Mouse (Mus musculus): ENCODE results near the gene Axin1.
"Not testable (repeated sequence)": the region's sequence is repeated elsewhere in the genome, so short reads cannot be mapped to it uniquely, and the experiment has no call there.

The Axin1 gene

DNA sequence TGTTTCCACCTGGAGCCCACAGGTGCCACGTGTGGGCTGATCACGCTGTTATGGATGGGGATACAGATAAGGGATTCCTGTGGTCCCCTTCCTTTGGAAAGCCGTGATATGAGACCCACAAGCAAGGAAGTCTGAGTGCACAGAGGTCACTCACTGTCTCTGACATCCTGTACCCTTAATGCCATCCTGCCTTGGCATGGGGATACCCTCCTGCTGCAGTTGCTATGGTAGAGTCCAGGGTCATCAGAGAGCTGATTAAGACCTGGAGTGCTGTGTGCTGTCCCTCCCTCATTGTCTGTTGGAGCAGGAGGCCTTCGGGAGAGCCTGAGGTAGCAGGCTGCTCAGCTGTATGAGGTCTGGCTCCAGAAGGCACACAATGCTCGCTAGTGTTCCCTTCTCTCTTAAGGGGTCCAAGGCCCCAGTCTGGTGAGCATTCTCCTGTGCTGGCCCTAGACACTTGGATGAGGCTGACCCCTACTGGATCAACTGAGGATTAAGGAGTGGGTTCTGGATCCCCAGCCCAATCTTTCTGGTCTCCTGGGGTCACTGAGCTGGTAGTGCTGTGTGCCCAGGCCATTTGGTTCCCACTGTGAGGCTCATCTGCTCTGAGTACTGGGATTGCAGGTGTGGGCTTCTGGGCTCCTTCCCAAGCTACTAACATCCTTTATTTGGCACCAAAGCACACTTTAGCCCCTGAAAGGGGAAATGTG is 15.9 kb upstream of the Axin1 start:
- DNase-seq, result no peak

DNA sequence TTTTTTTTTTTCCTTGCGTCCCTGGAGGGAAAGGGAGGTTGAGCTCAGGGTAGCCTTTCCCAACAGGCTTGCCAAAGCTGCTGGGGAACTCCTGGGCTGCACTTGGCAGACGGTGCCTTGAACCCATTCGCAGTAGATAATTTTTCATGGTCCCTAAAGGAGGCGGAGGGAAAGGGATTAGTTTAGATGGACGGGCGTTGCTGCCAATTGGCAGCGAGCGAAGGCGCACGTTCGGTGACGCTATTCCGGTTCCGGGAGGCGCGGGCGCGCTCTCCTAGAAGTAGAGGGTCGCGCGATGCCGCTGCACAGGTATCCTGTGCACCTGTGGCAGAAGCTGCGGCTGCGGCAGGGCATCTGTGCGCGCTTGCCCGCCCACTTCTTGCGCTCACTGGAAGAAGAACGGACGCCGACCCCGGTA is 15.2 kb upstream of the Axin1 start, which contains the start of gene Mrpl28:
Mrpl28 (plus strand) TSS at position 234 of the 418 bp plus-strand sequence.
- DNase-seq, result peak; percentile 94

DNA sequence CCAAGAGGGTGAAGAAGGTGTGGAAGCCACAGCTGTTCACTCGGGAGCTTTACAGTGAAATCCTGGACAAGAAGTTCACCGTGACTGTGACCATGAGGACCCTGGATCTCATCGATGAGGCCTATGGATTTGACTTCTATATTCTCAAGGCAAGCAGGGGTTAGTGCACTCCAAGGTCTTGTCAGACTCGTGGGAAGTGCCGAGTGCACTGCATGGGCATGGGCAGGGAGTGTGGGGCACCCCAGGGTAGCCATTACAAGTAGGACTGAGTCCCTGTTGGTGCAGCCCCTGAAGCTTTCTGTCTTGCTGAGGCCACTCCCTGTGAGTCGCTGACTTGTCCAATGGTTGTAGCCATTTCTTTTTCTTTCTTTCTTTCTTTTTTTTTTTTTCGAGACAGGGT is 13.9 kb upstream of the Axin1 start:
- no peak for DNase-seq

DNA sequence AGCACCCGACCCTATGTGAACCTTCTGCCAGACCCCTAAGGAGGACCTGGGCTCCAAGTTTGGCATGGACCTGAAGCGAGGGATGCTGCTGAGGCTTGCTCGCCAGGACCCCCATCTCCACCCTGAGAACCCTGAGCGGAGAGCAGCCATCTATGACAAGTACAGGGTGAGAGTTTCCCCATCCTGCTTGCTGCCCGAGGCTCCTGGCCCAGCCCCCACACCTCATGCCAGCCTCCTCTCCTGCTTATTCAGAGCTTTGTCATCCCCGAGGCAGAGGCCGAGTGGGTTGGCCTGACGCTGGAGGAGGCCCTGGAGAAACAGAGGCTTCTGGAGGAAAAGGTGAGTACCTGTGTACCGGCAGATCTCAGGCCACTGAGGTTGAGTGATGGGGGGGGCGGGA is 13.3 kb upstream of the Axin1 start:
- DNase-seq, result no peak

DNA sequence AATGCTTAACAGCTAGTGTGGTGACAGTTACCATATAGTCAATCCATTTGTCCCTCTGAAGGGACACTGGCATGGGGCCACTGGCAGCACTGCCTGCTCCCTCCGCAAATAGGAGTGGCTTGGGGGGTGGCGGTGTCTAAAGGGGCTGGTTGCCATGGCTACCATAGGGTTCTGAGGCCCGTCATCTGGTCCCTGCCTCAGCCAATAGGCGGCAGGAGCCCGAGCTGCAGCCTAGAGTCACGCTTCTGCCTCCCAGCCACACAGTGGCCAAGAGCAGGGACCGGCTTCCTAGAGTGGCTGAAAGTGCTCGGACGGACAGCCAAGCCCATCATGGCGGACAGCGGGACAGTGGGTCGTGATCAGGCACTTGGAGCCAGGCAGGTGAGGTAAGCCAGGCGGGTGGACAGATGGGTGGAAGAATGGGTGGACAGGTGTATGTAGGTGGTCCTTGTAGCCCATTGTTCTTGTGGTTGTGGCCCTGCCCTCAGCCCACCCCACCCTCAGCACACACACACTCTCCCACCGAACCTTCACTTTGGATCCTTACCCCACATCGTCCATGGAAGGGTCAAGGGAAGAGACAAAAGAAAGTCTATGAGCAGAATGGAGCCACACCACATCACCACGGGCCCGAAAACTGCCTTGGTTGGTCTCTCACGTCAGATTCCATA is 7.3 kb upstream of the Axin1 start:
- no peak for DNase-seq

DNA sequence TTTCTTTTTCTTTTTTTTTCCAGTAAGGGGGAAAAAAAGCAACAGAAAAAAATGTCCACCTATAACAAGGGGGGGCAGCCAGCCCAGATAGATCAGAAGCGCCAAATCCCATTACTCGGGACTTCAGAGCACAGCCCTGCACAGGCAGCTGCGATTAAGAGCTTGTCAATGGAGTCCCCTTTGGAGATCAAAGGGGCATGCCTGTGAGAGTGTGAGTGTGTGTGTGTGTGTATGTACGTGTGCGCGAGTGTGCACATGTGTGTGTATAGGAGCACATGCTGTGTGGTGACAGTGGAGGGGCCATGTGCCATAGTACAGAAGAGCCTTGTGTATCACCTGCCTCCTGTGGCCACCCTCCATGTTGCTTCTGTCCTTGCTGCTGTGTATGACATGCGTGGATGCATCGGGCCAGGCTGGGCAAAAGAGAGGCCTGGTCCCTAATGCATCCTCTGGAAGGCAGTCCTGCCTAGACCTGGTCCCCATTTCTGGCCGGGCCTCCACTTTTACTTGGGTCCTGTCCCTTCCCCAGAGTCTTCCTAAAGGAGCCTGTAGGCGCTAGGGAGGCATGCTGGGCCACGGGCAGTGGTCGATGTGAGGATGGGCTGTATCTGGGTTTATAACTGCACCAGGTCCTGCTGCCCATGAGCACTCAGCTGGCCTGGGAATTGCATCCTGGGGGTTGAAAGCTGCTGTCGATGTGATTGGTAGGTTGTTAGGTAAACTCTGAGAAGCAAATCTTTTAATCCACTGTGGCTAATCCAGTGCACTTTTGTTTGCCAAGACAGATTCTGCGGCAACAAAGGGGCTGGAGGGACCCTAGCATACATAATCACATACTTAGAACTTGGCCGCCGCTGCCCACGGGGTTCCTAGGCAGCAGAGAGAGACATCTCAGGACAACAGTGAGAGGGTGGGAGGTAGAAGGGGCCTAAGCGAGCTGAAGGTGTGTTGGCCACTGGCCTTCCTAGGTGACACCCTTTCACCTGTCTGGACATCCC is 6.3 kb upstream of the Axin1 start:
- DNase-seq, result peak in 1 of 2 experiments; percentile 21

DNA sequence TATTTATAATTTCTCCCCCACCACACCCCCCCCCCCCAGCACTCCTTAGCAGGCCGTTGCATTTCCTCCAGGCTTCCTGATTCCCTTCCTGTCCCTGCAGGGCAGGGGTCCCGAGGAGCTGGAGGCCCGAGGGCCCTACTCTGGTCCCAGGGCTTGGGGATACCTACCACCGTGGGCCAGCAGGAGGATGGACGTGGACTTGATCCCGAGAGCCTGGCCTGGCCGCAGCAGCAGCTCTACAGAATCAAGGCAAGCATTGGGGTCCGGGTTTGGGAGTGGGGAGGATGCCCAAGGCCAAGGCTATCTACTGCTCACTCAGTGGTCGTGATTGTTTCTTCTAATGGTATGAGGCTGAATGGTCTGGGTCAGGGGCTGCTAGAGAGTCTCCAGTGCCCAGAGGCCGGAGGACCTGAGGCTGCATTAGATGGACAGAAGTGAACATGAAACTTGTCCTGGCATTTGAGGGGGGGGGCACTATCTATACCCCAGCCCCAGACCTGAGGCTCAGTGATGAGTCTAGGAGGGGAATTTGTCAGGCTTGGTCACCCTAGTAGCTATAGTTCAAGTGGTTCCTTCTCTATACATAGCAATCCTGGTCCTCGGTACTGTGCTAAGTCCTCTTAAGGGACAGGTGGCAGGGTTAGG is 1.3 kb upstream of the Axin1 start:
- peak in 1 of 2 experiments; percentile 18 for DNase-seq

DNA sequence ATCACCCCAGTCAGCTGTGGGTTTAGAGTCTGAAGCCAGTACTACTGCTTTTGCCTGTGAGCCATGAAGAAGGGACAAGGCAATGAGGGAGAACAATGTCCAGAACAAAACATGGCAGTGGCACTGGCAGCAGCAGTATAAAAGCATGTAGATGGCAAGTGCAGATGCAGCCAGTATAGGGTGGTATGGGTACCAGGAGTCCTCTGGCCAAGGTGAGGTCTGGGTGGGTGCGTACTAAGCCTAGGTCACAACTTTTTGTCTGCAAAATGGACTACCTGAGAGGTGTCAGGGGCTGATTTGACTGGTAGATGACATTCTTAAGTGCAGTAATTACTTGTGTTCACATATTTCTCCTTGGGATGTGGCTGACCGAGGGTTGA is 747 bp upstream of the Axin1 start:
- DNase-seq, result no peak

DNA sequence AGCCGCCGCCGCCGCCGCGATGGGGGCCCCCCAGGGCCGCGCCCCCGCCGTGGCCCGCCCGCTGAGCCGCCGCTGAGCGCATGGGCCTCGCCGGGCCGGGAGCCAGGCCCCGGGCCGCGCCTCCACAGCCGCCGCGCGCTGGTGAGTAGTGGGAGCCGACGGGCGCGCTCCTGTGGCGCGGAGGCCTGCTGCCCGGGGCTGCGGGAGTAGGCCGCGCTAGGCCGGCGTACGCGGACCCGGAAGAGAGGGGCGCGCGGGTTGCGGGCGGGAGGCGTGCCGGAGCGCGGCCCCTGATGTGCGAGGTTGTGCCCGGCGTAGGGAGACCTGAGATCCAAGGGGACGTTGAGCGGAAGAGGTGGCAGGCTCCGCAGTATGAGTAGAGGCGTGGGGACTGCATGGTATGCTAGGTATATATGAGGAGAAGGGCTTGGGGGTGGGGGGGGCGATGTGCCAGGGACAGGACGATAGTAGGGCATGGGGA is 453 bp downstream of the Axin1 start:
- no peak for DNase-seq

DNA sequence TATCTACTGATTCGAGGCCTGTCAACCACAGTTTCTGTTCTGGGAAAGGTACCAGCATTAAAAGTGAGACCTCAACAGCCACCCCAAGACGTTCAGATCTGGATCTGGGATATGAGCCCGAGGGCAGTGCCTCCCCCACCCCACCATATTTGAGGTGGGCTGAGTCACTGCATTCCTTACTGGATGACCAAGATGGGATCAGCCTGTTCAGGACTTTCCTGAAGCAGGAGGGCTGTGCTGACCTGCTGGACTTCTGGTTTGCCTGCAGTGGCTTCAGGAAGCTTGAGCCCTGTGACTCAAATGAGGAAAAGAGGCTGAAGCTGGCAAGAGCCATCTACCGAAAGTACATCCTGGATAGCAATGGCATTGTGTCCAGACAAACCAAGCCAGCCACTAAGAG is 4.3 kb downstream of the Axin1 start:
- peak in 1 of 2 experiments; percentile 10 for DNase-seq

DNA sequence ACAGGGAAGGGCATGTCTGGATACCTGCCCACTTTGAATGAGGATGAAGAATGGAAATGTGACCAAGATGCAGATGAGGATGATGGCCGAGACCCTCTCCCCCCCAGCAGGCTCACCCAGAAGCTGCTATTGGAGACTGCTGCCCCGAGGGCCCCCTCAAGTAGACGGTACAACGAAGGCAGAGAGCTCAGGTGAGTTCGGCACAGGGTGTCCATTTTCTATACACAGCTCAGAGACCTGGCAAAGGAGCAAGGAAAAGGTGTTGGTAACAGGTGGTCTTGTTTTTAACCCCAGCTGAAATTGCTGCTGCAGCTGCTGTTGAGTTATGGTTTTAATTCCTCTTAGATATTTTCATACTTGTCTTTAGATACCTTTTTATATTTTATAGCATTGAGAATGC is 4.9 kb downstream of the Axin1 start:
- DNase-seq, result peak in 1 of 2 experiments; percentile 13

DNA sequence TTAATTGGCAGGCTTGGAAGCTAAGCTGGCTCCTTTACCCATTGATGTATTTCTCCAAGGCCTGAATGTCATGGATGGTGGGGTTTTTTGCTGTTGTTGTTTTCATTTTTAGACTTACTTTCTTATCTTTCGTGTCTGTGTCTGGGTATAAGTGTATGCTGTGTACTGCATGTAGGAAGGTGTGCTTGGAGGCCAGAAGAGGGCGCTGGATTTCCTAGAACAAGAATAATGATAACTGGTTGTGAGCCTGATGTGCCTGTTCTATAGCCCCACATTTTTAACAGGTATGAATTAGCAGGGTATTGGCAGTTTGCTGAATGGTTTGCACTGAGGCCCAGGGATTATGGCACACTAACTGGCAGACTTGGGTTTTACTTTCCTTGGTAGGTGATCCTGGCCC is 10.6 kb downstream of the Axin1 start:
- no peak for DNase-seq

DNA sequence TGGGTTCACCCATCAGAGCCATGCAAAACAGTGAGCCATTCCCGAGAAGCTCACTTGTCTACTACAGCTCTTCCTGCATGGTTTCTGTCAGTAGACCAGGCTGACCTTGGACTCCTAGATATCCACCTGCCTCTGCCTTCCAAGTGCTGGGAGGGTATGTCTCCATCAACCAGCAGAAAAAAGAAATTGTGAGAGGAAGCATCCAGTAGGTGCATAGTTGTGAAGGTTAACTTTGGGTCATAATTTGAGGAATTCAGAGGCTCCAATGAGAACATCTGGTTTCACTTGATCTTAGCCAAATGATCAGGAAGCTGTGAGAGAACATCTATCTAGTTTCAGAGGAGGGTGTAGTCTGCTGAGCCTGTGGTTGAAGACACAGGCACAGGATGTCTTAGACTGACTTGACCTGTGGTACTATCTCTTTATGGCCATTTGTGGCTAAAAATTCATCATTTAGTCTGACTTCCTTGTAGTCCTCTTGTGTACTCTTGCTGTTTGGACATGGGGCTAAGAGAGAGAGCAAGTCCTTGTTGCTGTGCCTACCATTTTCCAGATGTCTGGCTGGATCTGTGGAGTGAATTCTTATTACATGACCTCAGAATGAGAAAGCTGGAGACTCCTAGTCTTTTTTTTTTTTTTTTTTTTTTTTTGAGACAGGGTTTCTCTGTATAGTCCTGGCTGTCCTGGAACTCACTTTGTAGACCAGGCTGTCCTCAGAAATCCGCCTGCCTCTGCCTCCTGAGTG is 13.6 kb downstream of the Axin1 start:
- DNase-seq, result no peak

DNA sequence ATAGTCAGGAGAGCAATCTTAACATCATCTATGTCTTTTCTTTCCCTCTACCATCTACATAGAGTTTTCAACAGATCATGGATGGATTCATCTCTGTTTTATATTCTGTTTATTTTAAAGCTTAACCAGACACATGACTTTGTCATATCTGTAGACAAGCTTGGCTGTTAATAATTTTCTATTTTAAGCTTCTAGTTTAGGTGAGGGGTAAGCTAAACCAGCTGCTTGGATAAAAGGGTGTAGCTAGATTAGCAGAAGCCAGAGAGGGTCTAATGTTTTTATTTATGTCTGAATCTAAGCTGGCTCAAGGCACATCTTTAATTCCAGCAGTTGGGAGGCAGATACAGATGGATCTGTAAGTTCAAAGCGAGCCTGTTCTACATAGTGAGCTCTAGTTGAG is 24.2 kb downstream of the Axin1 start:
- no peak for DNase-seq

DNA sequence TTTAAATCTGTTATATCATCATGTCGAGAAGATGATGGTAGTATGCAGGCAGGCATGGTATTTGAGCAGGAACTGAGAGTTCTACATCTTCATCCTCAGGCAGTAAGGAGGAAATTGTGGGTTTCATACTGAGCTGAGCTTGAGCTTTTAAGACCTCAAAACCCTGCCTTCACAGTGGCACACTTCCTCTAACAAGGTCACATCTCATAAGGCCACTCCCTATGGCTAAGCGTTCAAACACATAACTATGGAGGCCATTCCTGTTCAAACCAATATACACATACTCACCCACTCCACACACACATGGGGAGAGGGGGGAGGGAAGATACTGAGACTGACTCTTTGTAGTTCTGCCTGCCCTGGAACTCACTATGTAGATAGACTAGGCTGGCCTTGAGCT is 29.6 kb downstream of the Axin1 start:
- DNase-seq, result peak in 1 of 2 experiments; percentile 8

DNA sequence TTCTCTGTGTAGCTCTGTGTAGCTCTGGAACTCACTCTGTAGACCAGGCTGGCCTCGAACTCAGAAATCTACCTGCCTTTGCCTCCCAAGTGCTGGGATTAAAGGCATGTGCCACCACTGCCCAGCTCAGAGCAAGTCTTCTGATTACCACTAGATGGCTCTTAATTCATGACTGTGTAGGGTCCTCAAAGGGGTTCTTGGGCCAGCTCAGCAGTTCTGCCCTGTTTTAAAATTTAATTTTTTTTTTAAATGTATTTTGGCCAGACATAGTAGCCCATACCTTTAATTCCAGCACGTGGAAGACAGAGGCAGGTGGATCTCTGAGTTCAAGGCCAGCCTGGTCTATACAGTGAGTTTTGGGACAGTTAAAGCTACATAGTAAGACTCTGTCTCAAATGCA is 36.8 kb downstream of the Axin1 start:
- not testable (repeated sequence) for DNase-seq

DNA sequence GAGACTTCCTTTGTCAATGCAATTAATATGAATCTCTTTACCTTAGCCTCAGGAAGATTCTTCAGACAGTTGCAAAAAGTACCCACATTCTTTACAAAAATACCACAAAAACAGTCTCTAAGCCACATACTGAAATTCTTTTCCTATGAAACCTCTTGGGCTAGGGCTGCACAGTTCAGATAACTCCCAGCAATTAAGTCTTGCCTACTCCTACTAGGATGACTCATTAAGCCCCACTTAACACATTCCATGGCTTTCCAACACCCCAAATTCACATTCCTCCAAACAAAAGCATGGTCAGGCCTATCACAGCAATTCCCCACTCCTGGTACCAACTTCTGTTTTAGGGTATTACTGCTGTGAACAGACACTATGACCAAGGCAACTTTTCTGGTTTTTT is 40.1 kb downstream of the Axin1 start:
- DNase-seq, result no peak

DNA sequence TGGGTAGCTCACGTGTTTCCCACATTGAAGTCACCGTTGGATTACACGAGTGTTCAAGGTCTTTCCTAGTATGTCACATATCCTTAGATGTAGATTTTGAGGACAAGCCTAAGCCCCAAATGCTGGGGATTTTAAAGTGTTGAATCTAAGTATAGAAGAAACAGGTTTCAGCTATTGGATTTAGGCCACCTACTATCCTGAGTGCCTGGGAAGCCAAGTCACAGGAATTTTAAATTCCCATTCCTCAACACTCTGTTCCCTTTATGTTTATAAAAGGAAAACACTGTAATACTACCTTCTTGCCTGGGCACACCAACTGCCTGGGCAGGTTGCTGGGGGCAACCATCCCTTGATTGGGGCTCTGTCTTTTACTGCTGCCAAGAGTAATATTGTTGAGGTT is 42.7 kb downstream of the Axin1 start:
- DNase-seq, result no peak

DNA sequence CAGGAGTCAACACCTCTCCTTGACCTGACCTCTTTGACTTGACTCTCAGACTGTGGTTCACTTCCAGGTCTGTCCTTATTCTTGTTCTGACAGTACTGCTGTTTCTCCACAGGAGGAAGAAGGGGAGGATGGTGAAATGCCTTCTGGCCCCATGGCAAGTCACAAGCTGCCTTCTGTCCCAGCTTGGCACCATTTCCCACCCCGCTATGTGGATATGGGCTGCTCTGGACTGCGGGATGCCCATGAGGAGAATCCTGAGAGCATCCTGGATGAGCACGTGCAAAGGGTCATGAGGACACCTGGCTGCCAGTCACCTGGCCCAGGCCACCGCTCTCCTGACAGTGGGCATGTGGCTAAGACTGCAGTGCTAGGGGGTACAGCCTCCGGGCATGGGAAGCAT is 49.1 kb downstream of the Axin1 start:
- DNase-seq, result no peak

DNA sequence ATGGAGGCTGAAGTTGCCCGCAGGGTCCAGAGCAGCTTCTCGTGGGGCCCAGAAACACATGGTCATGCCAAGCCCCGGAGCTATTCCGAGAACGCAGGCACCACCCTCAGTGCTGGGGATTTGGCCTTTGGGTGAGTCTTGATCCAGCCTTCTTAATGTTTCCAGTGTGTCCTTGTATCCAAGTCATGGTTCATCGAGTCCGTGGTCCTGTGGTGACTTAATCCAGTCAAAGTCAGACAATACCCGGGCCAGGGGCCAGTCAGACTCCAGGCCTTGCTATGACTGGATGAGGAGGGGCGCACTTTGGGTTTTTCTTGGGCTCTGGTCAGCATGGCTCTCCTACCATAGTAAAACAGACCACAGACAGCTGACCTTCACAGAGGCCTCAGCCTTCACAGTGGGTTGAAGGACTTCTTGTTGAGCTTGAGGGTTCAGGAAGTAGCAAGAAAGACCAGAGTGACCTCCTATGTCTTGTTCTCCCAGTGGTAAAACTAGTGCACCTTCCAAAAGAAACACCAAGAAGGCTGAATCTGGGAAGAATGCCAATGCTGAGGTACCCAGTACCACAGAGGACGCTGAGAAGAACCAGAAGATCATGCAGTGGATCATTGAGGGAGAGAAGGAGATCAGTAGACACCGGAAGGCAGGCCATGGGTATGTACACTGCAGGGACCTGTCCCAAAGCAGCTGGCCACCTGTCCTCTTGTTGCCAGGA is 49.8 kb downstream of the Axin1 start:
- DNase-seq, result no peak

DNA sequence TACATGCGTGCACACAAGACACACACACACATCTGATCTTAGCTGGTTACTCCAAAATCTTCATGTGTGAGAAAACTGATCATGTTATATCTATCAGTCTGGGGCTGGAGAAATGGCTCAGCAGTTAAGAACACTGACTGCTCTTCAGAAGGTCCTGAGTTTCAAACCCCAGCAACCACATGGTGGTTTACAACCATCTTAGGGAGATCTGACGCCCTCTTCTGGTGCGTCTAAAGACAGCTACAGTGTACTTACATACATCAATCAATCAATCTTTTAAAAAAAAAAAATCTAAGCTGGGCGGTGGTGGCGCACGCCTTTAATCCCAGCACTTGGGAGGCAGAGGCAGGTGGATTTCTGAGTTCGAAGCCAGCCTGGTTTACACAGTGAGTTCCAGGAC is 53.0 kb downstream of the Axin1 start:
- not testable (repeated sequence) for DNase-seq
